Mouse (Mus musculus) left cerebral cortex, adult 9 months (tissue): Measurements from ENCODE around the gene Rtn4ip1.
"Not testable (repeated sequence)": the region's sequence is repeated elsewhere in the genome, so short reads cannot be mapped to it uniquely, and the experiment has no call there.

Experiments
- DNase-seq, 2 experiments: peaks; one replicate each; pipeline ENCODE4 v3.0.0; 2022; ENCODE audit warnings: low spot score in 2 of 2

Rtn4ip1 gene

DNA sequence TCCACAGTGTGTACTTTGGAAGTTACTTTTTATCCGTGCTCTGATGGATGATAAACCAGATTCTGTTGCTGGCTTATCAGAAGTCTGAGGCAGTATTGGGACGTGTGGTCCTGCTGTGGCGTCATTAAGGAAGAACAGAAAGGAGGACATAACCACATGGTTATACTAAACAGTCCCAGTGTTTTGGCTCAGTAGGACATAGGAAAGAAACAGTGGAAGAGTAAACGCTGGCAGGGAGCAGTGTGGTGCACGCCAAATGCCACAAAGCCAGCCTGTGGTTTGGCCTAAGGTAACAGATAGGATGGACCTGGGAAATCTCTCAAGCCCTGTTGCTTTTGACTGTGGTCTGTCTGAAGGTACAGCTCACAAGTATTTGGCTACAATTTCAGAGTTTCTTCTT, 27.0 kb downstream of the Rtn4ip1 start:
- no peak for DNase-seq

DNA sequence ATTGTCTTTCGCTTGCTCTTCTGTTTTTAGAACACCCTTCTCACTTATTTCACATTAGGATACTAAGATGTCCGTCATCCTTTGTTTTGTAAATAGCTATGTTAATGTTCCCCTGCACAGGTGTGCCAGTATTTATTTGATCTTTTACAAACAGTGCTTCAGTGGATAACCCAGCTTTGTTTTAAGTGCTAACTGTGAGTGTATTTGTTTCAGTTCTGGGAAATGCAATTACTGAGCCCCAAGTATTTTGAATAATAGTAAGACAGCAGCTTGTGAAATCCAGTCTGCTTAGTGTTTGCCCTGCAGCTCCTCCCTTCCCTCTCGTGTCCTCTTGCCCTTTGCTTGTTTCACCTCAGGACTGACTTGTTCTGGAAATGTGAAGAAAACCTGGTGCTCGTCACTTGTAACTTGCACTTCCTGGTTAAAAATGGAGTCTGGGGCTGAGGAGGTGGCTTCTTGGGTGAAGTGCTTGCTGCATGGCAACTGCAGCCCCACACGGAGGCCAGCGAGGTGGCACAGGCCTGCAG, 37.6 kb downstream of the Rtn4ip1 start:
- DNase-seq: no peak

- DNase-seq: no peak
These were observed 42.1 kb downstream of the Rtn4ip1 start for GRCm38 (mm10) chr10:43943736-43944135.

DNA sequence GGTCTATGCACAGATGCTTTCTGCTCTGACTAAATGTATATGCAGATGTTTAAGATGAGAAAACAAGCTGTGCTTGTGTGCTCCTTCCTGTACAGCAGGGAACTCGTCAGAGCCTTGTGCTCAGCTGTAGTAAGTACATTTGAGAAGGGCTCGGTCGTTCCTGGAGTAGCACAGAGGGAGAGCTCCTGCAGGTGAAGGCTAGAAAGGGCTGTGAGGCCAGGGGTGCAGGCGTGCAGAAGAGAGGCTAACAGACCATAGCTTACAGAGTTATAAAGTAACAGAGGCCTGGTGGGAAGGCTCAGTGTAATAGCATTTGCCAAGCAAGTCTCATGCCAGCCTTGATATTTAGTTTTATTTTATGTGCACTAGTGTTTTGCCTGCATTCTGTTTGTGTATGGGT, 43.8 kb downstream of the Rtn4ip1 start:
- no peak for DNase-seq

DNA sequence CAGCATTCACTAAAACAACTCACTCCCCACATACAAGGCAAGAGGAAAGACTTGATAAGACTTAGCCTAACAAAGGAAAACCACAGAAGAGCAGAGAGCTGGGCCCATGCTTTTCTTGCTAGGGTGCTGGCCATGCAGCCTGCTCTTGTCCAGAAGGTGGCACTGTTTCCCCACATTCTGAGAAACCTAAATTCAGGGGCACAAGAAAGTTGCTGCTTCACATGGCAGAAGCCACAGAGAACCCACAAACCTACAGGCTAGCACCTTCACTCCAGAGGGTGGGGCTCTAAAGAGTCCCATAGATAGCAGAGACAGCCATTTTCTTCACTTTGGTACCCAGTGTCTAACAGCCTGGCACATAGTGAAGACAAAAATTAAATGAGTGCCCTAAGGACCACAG, 52.3 kb downstream of the Rtn4ip1 start:
- peak in 1 of 2 experiments; percentile 45 for DNase-seq

- DNase-seq: no peak
These were observed 63.3 kb downstream of the Rtn4ip1 start for GRCm38 (mm10) chr10:43964943-43965342.

DNA sequence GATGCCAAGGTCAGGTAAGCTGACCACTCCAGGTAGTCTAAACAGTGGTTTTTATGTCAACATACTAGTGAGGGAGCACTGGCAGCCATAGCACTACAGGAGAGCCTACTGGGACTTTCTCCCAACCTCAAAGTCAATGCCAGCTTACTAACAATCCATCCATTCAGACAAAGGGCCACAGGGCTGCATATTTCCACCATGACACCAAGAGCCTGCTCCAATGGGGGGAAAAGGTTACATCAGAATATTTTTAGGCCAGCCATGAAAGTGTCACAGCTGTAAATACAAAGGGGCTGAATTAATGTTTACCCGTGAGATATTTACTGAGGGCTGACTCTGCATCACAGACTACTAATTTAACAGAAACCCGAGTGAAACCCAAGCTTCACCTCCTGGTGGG, 71.6 kb downstream of the Rtn4ip1 start:
- no peak for DNase-seq

GRCm38 (mm10) chr10:43977353-43977752, 75.7 kb downstream of the Rtn4ip1 start:
- DNase-seq: no peak

GRCm38 (mm10) chr10:43980080-43980479, 78.5 kb downstream of the Rtn4ip1 start:
- no peak for DNase-seq

- not testable (repeated sequence) for DNase-seq
These were observed 79.1 kb downstream of the Rtn4ip1 start for GRCm38 (mm10) chr10:43980742-43981141.

DNA sequence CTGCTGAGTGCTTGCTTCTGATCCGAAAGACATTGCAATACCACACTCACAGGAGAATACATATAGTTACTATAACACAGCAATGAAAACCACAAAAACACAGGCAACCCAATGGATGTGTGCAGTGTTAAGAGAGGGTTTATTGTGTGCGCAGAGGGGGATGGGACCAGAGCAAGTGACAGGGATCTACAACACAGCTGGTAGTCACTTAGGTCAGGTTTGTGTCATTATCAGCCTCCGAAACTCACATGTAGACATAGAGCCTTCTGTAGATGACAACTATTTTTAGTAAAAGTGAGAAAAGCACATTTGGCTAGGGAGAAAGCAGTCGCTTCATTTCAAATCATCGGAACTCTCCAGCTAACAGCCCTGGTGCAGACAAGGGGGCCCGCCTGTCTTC, 80.9 kb downstream of the Rtn4ip1 start:
- DNase-seq: no peak

DNA sequence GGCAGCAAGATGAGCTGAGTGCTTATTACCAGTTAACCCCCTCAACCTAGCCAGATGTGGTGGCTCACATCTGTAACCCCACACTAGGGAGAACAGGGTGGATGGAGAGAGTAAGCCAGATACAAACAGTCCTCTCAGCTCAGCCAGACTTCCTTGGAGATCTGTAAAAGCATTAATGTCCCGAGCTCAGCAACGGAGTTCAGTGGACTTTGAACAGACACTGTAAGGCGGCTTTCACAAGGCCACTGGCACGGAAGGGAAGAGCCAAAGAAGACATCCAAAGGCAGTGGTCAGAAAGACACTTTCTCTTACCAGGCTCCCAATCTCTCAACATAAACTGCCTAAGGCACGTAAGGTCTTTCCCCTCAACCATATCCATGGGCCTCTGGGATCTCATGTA, 81.6 kb downstream of the Rtn4ip1 start:
- no peak for DNase-seq

DNA sequence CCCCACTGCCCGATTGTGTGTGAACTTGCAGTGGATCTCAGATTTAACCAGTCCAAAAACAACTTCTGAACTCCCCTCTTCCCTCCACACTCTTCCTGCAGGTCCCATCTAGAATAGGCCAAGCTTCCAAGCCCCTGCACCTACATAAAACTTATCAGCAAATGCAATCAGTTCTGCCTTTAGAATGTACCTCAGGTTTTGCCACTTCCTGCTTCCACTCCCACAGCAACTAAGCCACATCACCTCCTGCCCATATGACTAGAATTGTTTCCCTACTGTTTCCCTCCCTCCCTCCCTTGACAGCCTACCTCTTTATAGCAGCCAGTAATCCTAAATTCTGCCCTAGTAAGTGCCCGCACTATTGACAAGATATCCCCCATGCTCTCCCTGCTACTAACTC, 82.3 kb downstream of the Rtn4ip1 start:
- DNase-seq: no peak

- no peak for DNase-seq
These were observed 89.7 kb downstream of the Rtn4ip1 start for GRCm38 (mm10) chr10:43991268-43991667.

- DNase-seq: no peak
These were observed 90.9 kb downstream of the Rtn4ip1 start for GRCm38 (mm10) chr10:43992506-43992905.

DNA sequence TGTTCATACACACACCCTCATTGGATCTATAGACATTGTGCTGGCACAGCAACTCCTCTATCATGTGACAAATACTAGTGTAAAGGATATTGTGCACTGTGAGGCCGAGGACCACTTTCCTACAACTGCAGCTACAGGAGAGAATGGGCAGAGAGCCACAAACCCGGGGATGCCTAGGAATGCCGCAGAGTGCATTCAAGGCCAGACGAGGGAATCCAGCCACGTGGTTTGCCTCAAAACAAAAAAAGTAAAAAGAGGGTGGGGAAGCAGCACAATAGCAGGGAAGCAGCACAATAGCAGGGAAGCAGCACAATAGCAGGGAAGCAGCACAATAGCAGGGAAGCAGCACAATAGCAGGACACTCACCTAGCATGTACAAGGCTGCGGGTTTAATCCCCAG, 91.6 kb downstream of the Rtn4ip1 start:
- no peak for DNase-seq

- DNase-seq: no peak
These were observed 94.4 kb downstream of the Rtn4ip1 start for GRCm38 (mm10) chr10:43995858-43996650.

DNA sequence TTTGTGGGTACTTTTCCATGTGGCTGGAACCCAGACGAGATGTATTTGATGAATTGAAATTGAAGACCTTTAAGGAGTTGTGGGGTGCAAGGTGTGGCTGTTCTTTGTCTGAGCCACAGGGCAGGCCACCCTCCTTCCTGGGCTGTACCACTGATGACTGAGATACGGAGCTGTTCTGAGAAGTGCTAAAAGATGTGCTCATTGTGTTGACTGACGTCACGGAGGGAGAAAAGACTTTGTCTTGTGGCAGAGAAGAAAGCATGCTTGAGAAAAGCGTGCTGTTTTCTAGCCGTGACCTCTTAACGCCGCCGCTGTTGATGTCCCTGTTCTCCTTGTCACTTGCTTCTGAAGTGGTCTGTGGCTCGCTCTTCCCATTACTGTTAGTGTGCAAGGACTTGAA, 95.7 kb downstream of the Rtn4ip1 start:
- no peak for DNase-seq

DNA sequence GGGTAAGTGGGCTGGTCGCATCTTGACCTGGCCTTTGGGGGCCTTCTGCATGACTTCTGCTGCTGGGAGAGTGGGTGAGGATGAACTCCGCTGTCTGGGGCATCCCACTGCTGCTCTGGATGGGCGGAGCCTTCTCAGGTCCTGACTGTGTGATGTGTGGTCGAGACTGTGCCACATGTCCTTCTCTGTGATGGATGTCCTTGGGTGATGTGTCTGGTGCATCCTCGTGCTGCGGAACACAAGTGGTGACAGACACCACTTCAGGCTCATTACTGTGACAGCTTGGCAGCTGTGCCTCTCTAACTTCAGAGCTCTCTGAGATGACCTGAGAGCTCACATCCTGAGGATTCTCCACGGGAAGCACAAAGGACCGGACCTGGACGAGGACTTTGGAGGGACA, 96.4 kb downstream of the Rtn4ip1 start:
- no peak for DNase-seq

DNA sequence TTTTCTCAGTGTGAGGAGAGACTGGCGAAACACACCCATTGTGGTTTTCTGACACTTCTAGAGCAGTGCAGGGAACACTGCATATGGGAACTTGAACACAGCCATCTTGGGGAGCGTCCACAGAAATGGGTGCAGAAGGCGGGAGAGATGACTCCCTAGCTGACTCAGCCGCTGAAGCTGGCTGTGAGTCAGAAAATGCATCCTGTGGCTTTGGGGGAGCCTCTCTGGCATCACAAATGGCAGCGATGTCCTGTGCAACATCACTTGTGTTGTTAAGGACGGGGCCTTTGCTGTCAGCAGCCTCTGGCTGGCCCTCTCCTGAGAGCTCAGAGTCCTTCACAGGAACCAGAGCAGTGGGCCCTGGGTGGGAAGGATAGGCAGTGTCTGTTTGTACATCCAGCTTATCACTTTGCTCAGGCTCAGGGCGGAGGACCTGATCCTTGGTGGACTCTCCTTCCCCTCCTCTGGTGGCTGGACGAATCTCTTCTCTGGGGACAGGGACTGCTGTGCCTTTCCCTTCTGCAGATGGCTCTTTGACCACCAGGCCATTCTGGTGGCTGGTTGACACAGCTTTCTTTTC, 97.0 kb downstream of the Rtn4ip1 start:
- DNase-seq: no peak

GRCm38 (mm10) chr10:44000156-44000865, 98.7 kb downstream of the Rtn4ip1 start:
- DNase-seq: no peak

DNA sequence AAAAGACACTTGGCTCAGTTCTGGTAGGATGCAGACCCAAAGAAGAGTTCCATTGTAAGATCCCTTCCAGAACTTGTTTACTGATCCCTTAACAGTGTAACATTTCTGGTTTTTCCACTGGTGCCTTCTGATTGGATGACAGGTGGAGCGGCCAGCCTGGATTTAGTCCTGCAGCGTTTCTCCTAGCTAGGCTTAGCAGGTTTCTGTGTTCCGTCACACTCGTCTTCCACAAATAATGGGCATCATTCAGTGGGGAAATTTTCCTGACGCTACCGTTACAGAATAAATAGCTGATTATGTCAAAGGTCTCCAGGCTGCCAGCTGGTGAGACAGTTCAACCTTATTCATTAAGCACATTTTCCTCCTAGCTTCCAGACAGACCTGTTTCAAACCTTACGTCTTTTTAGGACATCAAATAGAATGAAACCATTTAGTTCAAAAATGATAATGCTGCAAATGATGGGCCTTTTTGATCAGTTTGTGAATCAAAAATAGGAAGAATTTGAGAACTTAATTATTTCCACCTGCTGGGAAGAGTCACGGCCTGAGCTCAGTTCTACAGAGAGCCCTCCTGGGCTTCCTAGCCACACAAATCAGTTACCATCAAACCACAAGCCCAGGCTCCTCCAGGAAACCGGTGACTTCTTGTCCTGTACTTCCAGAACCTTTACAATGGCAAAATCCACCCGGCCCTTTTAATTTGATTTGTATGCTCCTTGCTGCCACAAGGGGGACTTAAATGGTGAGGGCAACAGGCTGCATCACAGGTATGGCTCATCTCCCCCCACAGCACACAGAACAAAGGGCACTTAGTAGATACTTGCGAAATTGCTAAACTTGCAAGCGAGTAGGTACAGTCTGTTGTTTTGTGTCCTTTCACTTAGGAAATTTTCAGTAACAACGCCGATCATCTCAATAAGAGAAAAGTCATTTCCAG, 100.7 kb downstream of the Rtn4ip1 start:
- no peak for DNase-seq
